Mouse (Mus musculus) liver, postnatal 0 days (tissue): ENCODE results near the gene Ffar3. TPM values are rescaled to one million over a fixed set of nuclear protein-coding genes. Genes with fewer than 3 reads are reported as not detected.

Experiments
- ATAC-seq: fragments of 200-750 bp; cut with Nextera tagmentation; 2 replicates; pipeline ENCODE4 v1.8.0; 2017; ENCODE audit warnings: mild to moderate bottlenecking, moderate library complexity
- DNase-seq: peaks from one replicate; pipeline ENCODE4 v3.0.0-alpha.2; 2016
- H3K27ac ChIP-seq: fragments of 300-500 bp; sonication (generic); 2 replicates; pipeline ENCODE4 v1.5.1; 2014; ENCODE audit warnings: antibody characterized with exemption, moderate library complexity, mild to moderate bottlenecking, low read depth
- H3K27me3 ChIP-seq: fragments of 300-500 bp; sonication (generic); 2 replicates; pipeline ENCODE4 v1.6.1; 2014; ENCODE audit warnings: low read length, control low read depth, mixed read lengths; ENCODE audit not compliant: insufficient read depth
- H3K36me3 ChIP-seq: fragments of 300-500 bp; sonication (generic); replicated peaks from 2 replicates; pipeline ENCODE4 v1.6.1; 2014; ENCODE audit warnings: mild to moderate bottlenecking, control low read depth, low read length, moderate library complexity, mixed read lengths; ENCODE audit not compliant: insufficient read depth
- H3K4me1 ChIP-seq: fragments of 300-500 bp; sonication (generic); 2 replicates; pipeline ENCODE4 v1.6.1; 2014; ENCODE audit warnings: antibody characterized with exemption, mild to moderate bottlenecking, control low read depth; ENCODE audit not compliant: insufficient read depth
- H3K4me2 ChIP-seq: fragments of 300-500 bp; sonication (generic); 2 replicates; pipeline ENCODE4 v1.6.1; 2014; ENCODE audit warnings: low read depth, mild to moderate bottlenecking, low read length, moderate library complexity, mixed read lengths
- H3K4me3 ChIP-seq: fragments of 300-500 bp; sonication (generic); 2 replicates; pipeline ENCODE4 v1.5.1; 2014; ENCODE audit warnings: low read depth, low read length
- H3K9ac ChIP-seq: fragments of 300-500 bp; sonication (generic); replicated peaks from 2 replicates; pipeline ENCODE4 v1.6.1; 2014; ENCODE audit warnings: mild to moderate bottlenecking, moderate library complexity
- H3K9me3 ChIP-seq: fragments of 300-500 bp; sonication (generic); 2 replicates; pipeline ENCODE4 v1.6.1; 2016; ENCODE audit warnings: mild to moderate bottlenecking, control low read depth, low read length, mixed read lengths
- CTCF ChIP-seq: sonication (generic); IDR thresholded peaks from 2 replicates; pipeline ENCODE4 v1.5.1; 2016; ENCODE audit warnings: antibody characterized with exemption, low read depth
- EP300 ChIP-seq: IDR thresholded peaks from 2 replicates; pipeline ENCODE4 v1.6.1; 2016; ENCODE audit warnings: antibody characterized with exemption, low read depth, mild to moderate bottlenecking
- whole genome bisulfite sequencing: fragments of 180-500 bp; shearing (Covaris S2); extraction: QIAGEN DNeasy Blood & Tissue Kit; methylation state at CpG from one replicate; pipeline ENCODE4 v1.1.7; 2014; ENCODE audit not compliant: insufficient replicate concordance; 5-methylcytosine and 5-hydroxymethylcytosine counted together
- polyA plus RNA-seq: library from polyadenylated mRNA; unstranded; fragments of >200 nt; fragmentation: Nextera tagmentation; extraction: Ambion mirVana; gene quantifications from 2 replicates; pipeline ENCODE4 v1.2.1, GENCODE M21; 2015

The Ffar3 gene
- polyA plus RNA-seq, 1 experiment from 2014 or later = not detected

GRCm38 (mm10) chr7:30878950-30879349, 23.0 kb upstream of the Ffar3 start:
- H3K27me3 ChIP-seq = no peaks in the 10 kb centered on the region
- no peak overlapping the region for H3K9ac ChIP-seq
- DNase-seq (no peak), ATAC-seq (no peak)
- TF ChIP-seq CTCF (no peak), EP300 (no peak)
- no peaks in the 10 kb centered on the region for H3K36me3 ChIP-seq
- WGBS = 60% methylated on average over 6 of the region's 6 CpGs
- H3K27ac ChIP-seq = 0 out of 2 replicates have a peak overlapping the region, but pooled peaks have one; percentile 22
- H3K4me1 ChIP-seq = no peaks in the 10 kb centered on the region
- peak overlapping the region; percentile 41; the same call in 1 of the 2 replicates for H3K4me2 ChIP-seq
- peak overlapping the region; percentile 14; the same call in 1 of the 2 replicates for H3K4me3 ChIP-seq
- no peaks in the 10 kb centered on the region for H3K9me3 ChIP-seq

- 19% methylated on average over 15 of the region's 15 CpGs for WGBS
- DNase-seq = peak; percentile 85
- no peaks in the 10 kb centered on the region for H3K9me3 ChIP-seq
- no peak overlapping the region for H3K9ac ChIP-seq
- ATAC-seq = peak; percentile 66; the same call in 1 of the 2 replicates
- TF ChIP-seq EP300 = no peak
- TF ChIP-seq CTCF = peak; percentile 86
- no peaks in the 10 kb centered on the region for H3K36me3 ChIP-seq
- no peaks in the 10 kb centered on the region for H3K27me3 ChIP-seq
- no peak overlapping the region for H3K27ac ChIP-seq
- no peak overlapping the region for H3K4me3 ChIP-seq
- H3K4me1 ChIP-seq = no peaks in the 10 kb centered on the region
- H3K4me2 ChIP-seq = peak overlapping the region; percentile 54
Measured at GRCm38 (mm10) chr7:30873083-30873482, 17.1 kb upstream of the Ffar3 start.

- 48% methylated on average over 8 of the region's 8 CpGs for WGBS
- ATAC-seq = no peak
- H3K9ac ChIP-seq = no peak overlapping the region
- TF ChIP-seq EP300 (no peak), CTCF (no peak)
- no peaks in the 10 kb centered on the region for H3K27me3 ChIP-seq
- DNase-seq = no peak
- no peaks in the 10 kb centered on the region for H3K9me3 ChIP-seq
- H3K4me2 ChIP-seq = no peak overlapping the region
- H3K4me3 ChIP-seq = no peak overlapping the region
- peak overlapping the region; percentile 57; the same call in 1 of the 2 replicates for H3K27ac ChIP-seq
- H3K4me1 ChIP-seq = 0 out of 2 replicates have a peak, but pooled peaks cover 3% of the 10 kb centered on the region
- no peaks in the 10 kb centered on the region for H3K36me3 ChIP-seq
Measured at GRCm38 (mm10) chr7:30863386-30863785, 7.4 kb upstream of the Ffar3 start.

GRCm38 (mm10) chr7:30861464-30861863, 5.5 kb upstream of the Ffar3 start, which contains the start of gene Ffar1:
TSS of gene Ffar1 (minus strand) at chr7:30861564.
- no peaks in the 10 kb centered on the region for H3K36me3 ChIP-seq
- no peaks in the 10 kb centered on the region for H3K27me3 ChIP-seq
- ATAC-seq = no peak
- TF ChIP-seq CTCF = no peak
- no peak for TF ChIP-seq EP300
- no peak within 1 kb of the TSS for H3K27ac ChIP-seq
- H3K9me3 ChIP-seq = no peaks in the 10 kb centered on the region
- no peak within 1 kb of the TSS for H3K9ac ChIP-seq
- H3K4me1 ChIP-seq = 0 out of 2 replicates have a peak, but pooled peaks cover 3% of the 10 kb centered on the region
- H3K4me2 ChIP-seq = no peak within 1 kb of the TSS
- WGBS = 74% methylated on average over 12 of the region's 12 CpGs
- DNase-seq = no peak
- H3K4me3 ChIP-seq = no peak within 1 kb of the TSS

GRCm38 (mm10) chr7:30859635-30860402, 3.8 kb upstream of the Ffar3 start:
- Histone ChIP-seq H3K36me3 (no peaks in the 10 kb centered on the region), H3K4me2 (peak overlapping the region; percentile 51), H3K4me3 (no peak overlapping the region), H3K27me3 (no peaks in the 10 kb centered on the region), H3K27ac (no peak overlapping the region), H3K9ac (no peak overlapping the region), H3K9me3 (no peaks in the 10 kb centered on the region), H3K4me1 (0 out of 2 replicates have a peak, but pooled peaks cover 3% of the 10 kb centered on the region)
- ATAC-seq (peak; percentile 73), DNase-seq (peak; percentile 72)
- TF ChIP-seq CTCF = peak; percentile 83
- no peak for TF ChIP-seq EP300
- WGBS = 7% methylated on average over 13 of the region's 16 CpGs

GRCm38 (mm10) chr7:30859290-30859634, 3.3 kb upstream of the Ffar3 start:
- H3K27ac ChIP-seq = no peak overlapping the region
- H3K27me3 ChIP-seq = no peaks in the 10 kb centered on the region
- H3K9ac ChIP-seq = no peak overlapping the region
- DNase-seq (peak; percentile 85), ATAC-seq (peak; percentile 75)
- no peaks in the 10 kb centered on the region for H3K9me3 ChIP-seq
- TF ChIP-seq CTCF (peak; percentile 94), EP300 (no peak)
- no peaks in the 10 kb centered on the region for H3K36me3 ChIP-seq
- no peak overlapping the region for H3K4me3 ChIP-seq
- H3K4me1 ChIP-seq = 0 out of 2 replicates have a peak, but pooled peaks cover 3% of the 10 kb centered on the region
- H3K4me2 ChIP-seq = no peak overlapping the region; the same call in 1 of the 2 replicates
